Mouse (Mus musculus): ENCODE results near the gene Ly6g5b. TPM values are rescaled to one million over a fixed set of nuclear protein-coding genes. Genes with fewer than 3 reads are reported as not detected.

Ly6g5b gene
- total RNA-seq, 2 experiments from 2014 or later, result 8.8 TPM; not detected in 1

Other genes with a start within 250 kb of the Ly6g5b start
Only the 30 nearest of the 42 such genes appear.
- gene Hspa1l, start 142.7 kb downstream of the Ly6g5b start, total RNA-seq (2015; ENCODE audit: low replicate concordance), result not detected in 2 replicates
- not detected in 2 replicates for gene Hspa1l, start 142.7 kb downstream of the Ly6g5b start, total RNA-seq (2017; ENCODE audit: low replicate concordance)
- 76.0 and 78.4 TPM in 2 replicates for gene Lsm2, start 133.6 kb downstream of the Ly6g5b start, total RNA-seq (2015; ENCODE audit: low replicate concordance)
- 23.0 and 27.6 TPM in 2 replicates for gene Lsm2, start 133.6 kb downstream of the Ly6g5b start, total RNA-seq (2017; ENCODE audit: low replicate concordance)
- gene Vars, start 114.4 kb downstream of the Ly6g5b start, total RNA-seq (2015; ENCODE audit: low replicate concordance), result 156 and 173 TPM in 2 replicates
- gene Vars, start 114.4 kb downstream of the Ly6g5b start, total RNA-seq (2017; ENCODE audit: low replicate concordance), result 144 and 198 TPM in 2 replicates
- gene Vwa7, start 98.8 kb downstream of the Ly6g5b start, total RNA-seq (2015; ENCODE audit: low replicate concordance), result not detected in 2 replicates
- gene Vwa7, start 98.8 kb downstream of the Ly6g5b start, total RNA-seq (2017; ENCODE audit: low replicate concordance), result 0.39 and 0.53 TPM in 2 replicates
- 1.7 and 10.8 TPM in 2 replicates for gene Sapcd1, start 87.4 kb downstream of the Ly6g5b start, total RNA-seq (2015; ENCODE audit: low replicate concordance)
- gene Sapcd1, start 87.4 kb downstream of the Ly6g5b start, total RNA-seq (2017; ENCODE audit: low replicate concordance), result 1.4 TPM in 1 of 2 replicates, not detected in the other
- 36.9 and 39.6 TPM in 2 replicates for gene Msh5, start 68.7 kb downstream of the Ly6g5b start, total RNA-seq (2015; ENCODE audit: low replicate concordance)
- 27.3 and 50.9 TPM in 2 replicates for gene Msh5, start 68.7 kb downstream of the Ly6g5b start, total RNA-seq (2017; ENCODE audit: low replicate concordance)
- 91.0 and 110 TPM in 2 replicates for gene Clic1, start 65.5 kb downstream of the Ly6g5b start, total RNA-seq (2015; ENCODE audit: low replicate concordance)
- 68.3 and 95.5 TPM in 2 replicates for gene Clic1, start 65.5 kb downstream of the Ly6g5b start, total RNA-seq (2017; ENCODE audit: low replicate concordance)
- gene Ddah2, start 56.4 kb downstream of the Ly6g5b start, total RNA-seq (2015; ENCODE audit: low replicate concordance), result 2.1 TPM in 1 of 2 replicates, not detected in the other
- 1.5 and 5.6 TPM in 2 replicates for gene Ddah2, start 56.4 kb downstream of the Ly6g5b start, total RNA-seq (2017; ENCODE audit: low replicate concordance)
- gene Ly6g6c, start 50.0 kb downstream of the Ly6g5b start, total RNA-seq (2015; ENCODE audit: low replicate concordance), result not detected in 2 replicates
- gene Ly6g6c, start 50.0 kb downstream of the Ly6g5b start, total RNA-seq (2017; ENCODE audit: low replicate concordance), result not detected in 2 replicates
- gene Mpig6b, start 49.2 kb downstream of the Ly6g5b start, total RNA-seq (2015; ENCODE audit: low replicate concordance), result 1.1 TPM in 1 of 2 replicates, not detected in the other
- gene Mpig6b, start 49.2 kb downstream of the Ly6g5b start, total RNA-seq (2017; ENCODE audit: low replicate concordance), result not detected in 2 replicates
- not detected in 2 replicates for gene Ly6g6e, start 38.5 kb downstream of the Ly6g5b start, total RNA-seq (2015; ENCODE audit: low replicate concordance)
- gene Ly6g6e, start 38.5 kb downstream of the Ly6g5b start, total RNA-seq (2017; ENCODE audit: low replicate concordance), result not detected in 2 replicates
- gene Ly6g6d, start 37.4 kb downstream of the Ly6g5b start, total RNA-seq (2015; ENCODE audit: low replicate concordance), result not detected in 2 replicates
- not detected in 2 replicates for gene Ly6g6d, start 37.4 kb downstream of the Ly6g5b start, total RNA-seq (2017; ENCODE audit: low replicate concordance)
- gene Ly6g6f, start 29.8 kb downstream of the Ly6g5b start, total RNA-seq (2015; ENCODE audit: low replicate concordance), result 3.8 TPM in 1 of 2 replicates, not detected in the other
- not detected in 2 replicates for gene Ly6g6f, start 29.8 kb downstream of the Ly6g5b start, total RNA-seq (2017; ENCODE audit: low replicate concordance)
- gene Abhd16a, start 26.2 kb downstream of the Ly6g5b start, total RNA-seq (2015; ENCODE audit: low replicate concordance), result 98.5 and 106 TPM in 2 replicates
- gene Abhd16a, start 26.2 kb downstream of the Ly6g5b start, total RNA-seq (2017; ENCODE audit: low replicate concordance), result 84.5 and 97.3 TPM in 2 replicates
- gene Ly6g5c, start 7.1 kb downstream of the Ly6g5b start, total RNA-seq (2015; ENCODE audit: low replicate concordance), result not detected in 2 replicates
- gene Ly6g5c, start 7.1 kb downstream of the Ly6g5b start, total RNA-seq (2017; ENCODE audit: low replicate concordance), result not detected in 2 replicates
- 15.9 and 33.9 TPM in 2 replicates for gene Gpank1, start 6.0 kb upstream of the Ly6g5b start, total RNA-seq (2015; ENCODE audit: low replicate concordance)
- 28.9 and 49.4 TPM in 2 replicates for gene Gpank1, start 6.0 kb upstream of the Ly6g5b start, total RNA-seq (2017; ENCODE audit: low replicate concordance)
- gene Csnk2b, start 6.6 kb upstream of the Ly6g5b start, total RNA-seq (2015; ENCODE audit: low replicate concordance), result 231 and 261 TPM in 2 replicates
- gene Csnk2b, start 6.6 kb upstream of the Ly6g5b start, total RNA-seq (2017; ENCODE audit: low replicate concordance), result 118 and 134 TPM in 2 replicates
- gene D17H6S53E, start 10.9 kb upstream of the Ly6g5b start, total RNA-seq (2015; ENCODE audit: low replicate concordance), result not detected in 2 replicates
- 1.7 and 1.8 TPM in 2 replicates for gene D17H6S53E, start 10.9 kb upstream of the Ly6g5b start, total RNA-seq (2017; ENCODE audit: low replicate concordance)
- not detected in 2 replicates for gene Apom, start 16.6 kb upstream of the Ly6g5b start, total RNA-seq (2015; ENCODE audit: low replicate concordance)
- gene Apom, start 16.6 kb upstream of the Ly6g5b start, total RNA-seq (2017; ENCODE audit: low replicate concordance), result not detected in 2 replicates
- gene Bag6, start 19.8 kb upstream of the Ly6g5b start, total RNA-seq (2015; ENCODE audit: low replicate concordance), result 70.6 and 96.0 TPM in 2 replicates
- gene Bag6, start 19.8 kb upstream of the Ly6g5b start, total RNA-seq (2017; ENCODE audit: low replicate concordance), result 54.5 and 81.8 TPM in 2 replicates
- 227 and 234 TPM in 2 replicates for gene Prrc2a, start 49.5 kb upstream of the Ly6g5b start, total RNA-seq (2015; ENCODE audit: low replicate concordance)
- 42.0 and 64.3 TPM in 2 replicates for gene Prrc2a, start 49.5 kb upstream of the Ly6g5b start, total RNA-seq (2017; ENCODE audit: low replicate concordance)
- gene Aif1, start 60.6 kb upstream of the Ly6g5b start, total RNA-seq (2015; ENCODE audit: low replicate concordance), result 14.1 and 28.1 TPM in 2 replicates
- gene Aif1, start 60.6 kb upstream of the Ly6g5b start, total RNA-seq (2017; ENCODE audit: low replicate concordance), result 3.3 and 32.3 TPM in 2 replicates
- gene Lst1, start 73.0 kb upstream of the Ly6g5b start, total RNA-seq (2015; ENCODE audit: low replicate concordance), result 34.2 and 66.2 TPM in 2 replicates
- 48.4 and 53.5 TPM in 2 replicates for gene Lst1, start 73.0 kb upstream of the Ly6g5b start, total RNA-seq (2017; ENCODE audit: low replicate concordance)
- 1.8 and 8.0 TPM in 2 replicates for gene Ltb, start 79.0 kb upstream of the Ly6g5b start, total RNA-seq (2015; ENCODE audit: low replicate concordance)
- gene Ltb, start 79.0 kb upstream of the Ly6g5b start, total RNA-seq (2017; ENCODE audit: low replicate concordance), result 0.30 and 10.0 TPM in 2 replicates
- gene Tnf, start 86.6 kb upstream of the Ly6g5b start, total RNA-seq (2015; ENCODE audit: low replicate concordance), result 9.6 and 12.6 TPM in 2 replicates
- 0.90 and 3.2 TPM in 2 replicates for gene Tnf, start 86.6 kb upstream of the Ly6g5b start, total RNA-seq (2017; ENCODE audit: low replicate concordance)
- gene Lta, start 89.9 kb upstream of the Ly6g5b start, total RNA-seq (2015; ENCODE audit: low replicate concordance), result not detected in 2 replicates
- gene Lta, start 89.9 kb upstream of the Ly6g5b start, total RNA-seq (2017; ENCODE audit: low replicate concordance), result 0.90 TPM in 1 of 2 replicates, not detected in the other
- not detected in 2 replicates for gene Gm16181, start 105.4 kb upstream of the Ly6g5b start, total RNA-seq (2015; ENCODE audit: low replicate concordance)
- not detected in 2 replicates for gene Gm16181, start 105.4 kb upstream of the Ly6g5b start, total RNA-seq (2017; ENCODE audit: low replicate concordance)
- gene Atp6v1g2, start 118.2 kb upstream of the Ly6g5b start, total RNA-seq (2015; ENCODE audit: low replicate concordance), result 6.1 TPM in 1 of 2 replicates, not detected in the other
- not detected in 2 replicates for gene Atp6v1g2, start 118.2 kb upstream of the Ly6g5b start, total RNA-seq (2017; ENCODE audit: low replicate concordance)
- 0.84 and 1.1 TPM in 2 replicates for gene Nfkbil1, start 120.4 kb upstream of the Ly6g5b start, total RNA-seq (2015; ENCODE audit: low replicate concordance)
- gene Nfkbil1, start 120.4 kb upstream of the Ly6g5b start, total RNA-seq (2017; ENCODE audit: low replicate concordance), result 3.0 TPM in 1 of 2 replicates, not detected in the other
- gene Ddx39b, start 126.3 kb upstream of the Ly6g5b start, total RNA-seq (2015; ENCODE audit: low replicate concordance), result 169 and 179 TPM in 2 replicates
- gene Ddx39b, start 126.3 kb upstream of the Ly6g5b start, total RNA-seq (2017; ENCODE audit: low replicate concordance), result 80.1 and 99.9 TPM in 2 replicates